8 mouse cellular contexts compared by ENCODE assay signal in genomic region chr3:95163419-95164255, GRCm38 (mm10). TPM values are rescaled to one million over a fixed set of nuclear protein-coding genes. Genes with fewer than 3 reads are reported as not detected.
DNase-seq lines count a peak whose midpoint lies in the region; ATAC-seq and TF ChIP-seq lines count a peak whose summit lies in the region.

No protein-coding gene starts in this region.

- 46% methylated on average over 11 of the region's 11 CpGs for WGBS in intestine, embryonic 15.5 days
- WGBS in intestine, postnatal 0 days: 63% methylated on average over 11 of the region's 11 CpGs
- 49% methylated on average over 11 of the region's 11 CpGs for WGBS in embryonic facial prominence, embryonic 15.5 days
- 55% methylated on average over 11 of the region's 11 CpGs for WGBS in hindbrain, embryonic 11.5 days

- H3K9me3 ChIP-seq in intestine, embryonic 15.5 days: no peaks in the 10 kb centered on the region
- H3K9me3 ChIP-seq in intestine, postnatal 0 days (ENCODE audit: control insufficient read depth): no peaks in the 10 kb centered on the region
- H3K9me3 ChIP-seq in embryonic facial prominence, embryonic 15.5 days (replicated peaks): no peaks in the 10 kb centered on the region
- no peaks in the 10 kb centered on the region for H3K9me3 ChIP-seq in hindbrain, embryonic 11.5 days (ENCODE audit: control insufficient read depth, low read length)

- ATAC-seq in intestine, embryonic 15.5 days: no peak
- no peak for ATAC-seq in intestine, postnatal 0 days
- 0 out of 2 replicates have a peak, but pooled peaks have one; percentile 12 for ATAC-seq in embryonic facial prominence, embryonic 15.5 days (ENCODE audit: insufficient number of reproducible peaks, low FRiP score, low TSS enrichment, low read depth)
- no peak for ATAC-seq in hindbrain, embryonic 11.5 days (ENCODE audit: low FRiP score)

- H3K4me2 ChIP-seq in intestine, embryonic 15.5 days (replicated peaks): peak overlapping the region; percentile 93; the same call in 1 of the 2 replicates
- H3K4me2 ChIP-seq in intestine, postnatal 0 days (replicated peaks; ENCODE audit: low read depth): no peak overlapping the region
- peak overlapping the region; percentile 74; the same call in 1 of the 2 replicates for H3K4me2 ChIP-seq in embryonic facial prominence, embryonic 15.5 days (replicated peaks)
- H3K4me2 ChIP-seq in hindbrain, embryonic 11.5 days (replicated peaks; ENCODE audit: low read depth, low read length): peak overlapping the region; percentile 70
- H3K4me2 ChIP-seq in myocyte (ENCODE audit: low read depth): peak overlapping the region; percentile 97

- no peak overlapping the region for H3K9ac ChIP-seq in intestine, embryonic 15.5 days
- H3K9ac ChIP-seq in intestine, postnatal 0 days (ENCODE audit: low read depth, low read length): no peak overlapping the region
- H3K9ac ChIP-seq in embryonic facial prominence, embryonic 15.5 days: peak overlapping the region; percentile 4; the same call in 1 of the 2 replicates
- peak overlapping the region; percentile 28; the same call in 1 of the 2 replicates for H3K9ac ChIP-seq in hindbrain, embryonic 11.5 days (ENCODE audit: low read depth, low read length)

- H3K4me1 ChIP-seq in intestine, embryonic 15.5 days (replicated peaks): peaks cover 32% of the 10 kb centered on the region
- peaks cover 5% of the 10 kb centered on the region; the same call in 1 of the 2 replicates for H3K4me1 ChIP-seq in intestine, postnatal 0 days (replicated peaks; ENCODE audit: control insufficient read depth, insufficient read depth, low read length)
- peaks cover 40% of the 10 kb centered on the region for H3K4me1 ChIP-seq in embryonic facial prominence, embryonic 15.5 days
- peaks cover 14% of the 10 kb centered on the region for H3K4me1 ChIP-seq in hindbrain, embryonic 11.5 days (replicated peaks; ENCODE audit: control insufficient read depth, insufficient read depth, low read length)

- peak; percentile 10 for TF ChIP-seq POLR2A in myocyte (IDR thresholded peaks at IDR 0.05; ENCODE audit: insufficient read length, low read depth)

- no peaks in the 10 kb centered on the region for H3K36me3 ChIP-seq in intestine, embryonic 15.5 days
- H3K36me3 ChIP-seq in intestine, postnatal 0 days (ENCODE audit: control insufficient read depth, insufficient read depth): peaks cover 7% of the 10 kb centered on the region; the same call in 1 of the 2 replicates
- H3K36me3 ChIP-seq in embryonic facial prominence, embryonic 15.5 days: peaks cover 41% of the 10 kb centered on the region
- 0 out of 2 replicates have a peak, but pooled peaks cover 2% of the 10 kb centered on the region for H3K36me3 ChIP-seq in hindbrain, embryonic 11.5 days (ENCODE audit: control insufficient read depth, insufficient read depth, low read length)
- no peaks in the 10 kb centered on the region for H3K36me3 ChIP-seq in myocyte (ENCODE audit: control insufficient read depth, insufficient read depth)

- no peak for DNase-seq in hindbrain, embryonic 11.5 days (ENCODE audit: low spot score)
- no peak for DNase-seq in urinary bladder, postnatal 36 days (ENCODE audit: low spot score in 2 of 2)
- no peak for DNase-seq in right cerebral cortex, adult 18-20 months
- no peak for DNase-seq in thymus, postnatal 14 days

- no peak overlapping the region for H3K27ac ChIP-seq in intestine, embryonic 15.5 days
- no peak overlapping the region for H3K27ac ChIP-seq in intestine, postnatal 0 days (ENCODE audit: low read depth, low read length)
- H3K27ac ChIP-seq in embryonic facial prominence, embryonic 15.5 days (replicated peaks): 0 out of 2 replicates have a peak overlapping the region, but pooled peaks have one; percentile 48
- no peak overlapping the region for H3K27ac ChIP-seq in hindbrain, embryonic 11.5 days (ENCODE audit: low read depth, low read length)

- no peaks in the 10 kb centered on the region for H3K79me2 ChIP-seq in myocyte (ENCODE audit: control insufficient read depth, insufficient read depth)

- no peak for TF ChIP-seq CTCF in intestine, postnatal 0 days (IDR thresholded peaks at IDR 0.05; ENCODE audit: low read depth)

- H3K4me3 ChIP-seq in intestine, embryonic 15.5 days (replicated peaks): no peak overlapping the region
- H3K4me3 ChIP-seq in intestine, postnatal 0 days (ENCODE audit: low read depth, low read length): no peak overlapping the region
- no peak overlapping the region; the same call in 1 of the 2 replicates for H3K4me3 ChIP-seq in embryonic facial prominence, embryonic 15.5 days (replicated peaks)
- peak overlapping the region; percentile 85 for H3K4me3 ChIP-seq in hindbrain, embryonic 11.5 days (ENCODE audit: low read depth, low read length)
- peak overlapping the region; percentile 83 for H3K4me3 ChIP-seq in myocyte

- no peaks in the 10 kb centered on the region for H3K27me3 ChIP-seq in intestine, embryonic 15.5 days (replicated peaks)
- H3K27me3 ChIP-seq in intestine, postnatal 0 days (replicated peaks; ENCODE audit: control insufficient read depth, insufficient read depth, low read length): peaks cover 8% of the 10 kb centered on the region; the same call in 1 of the 2 replicates
- no peaks in the 10 kb centered on the region for H3K27me3 ChIP-seq in embryonic facial prominence, embryonic 15.5 days
- peaks cover 2% of the 10 kb centered on the region; the same call in 1 of the 2 replicates for H3K27me3 ChIP-seq in hindbrain, embryonic 11.5 days (ENCODE audit: control insufficient read depth, insufficient read depth, low read length)
- no peaks in the 10 kb centered on the region for H3K27me3 ChIP-seq in myocyte (ENCODE audit: control insufficient read depth, insufficient read depth, insufficient read length)

- H3ac ChIP-seq in myocyte (ENCODE audit: control insufficient read depth, insufficient read length): no peak overlapping the region

TF ChIP-seq in myocyte, 11 proteins besides CTCF, POLR2A, EP300 and RAD21:
- no peak for TF ChIP-seq MAX (IDR thresholded peaks at IDR 0.05; ENCODE audit: low read depth)
- peak; percentile 98 to 100 (median 99) for TF ChIP-seq MYOD1 (IDR thresholded peaks at IDR 0.05; ENCODE audit: control insufficient read depth in 1 of 3, insufficient read length in 2 of 3, low read depth in 2 of 3)
- peak; percentile 79 for TF ChIP-seq TCF3 (IDR thresholded peaks at IDR 0.05; ENCODE audit: insufficient read length, low read depth)
- TF ChIP-seq TCF12 (IDR thresholded peaks at IDR 0.05; ENCODE audit: insufficient read depth, poor library complexity, severe bottlenecking): peak; percentile 84
- peak; percentile 54 to 93 (median 70) for TF ChIP-seq MYOG (IDR thresholded peaks at IDR 0.05; ENCODE audit: control insufficient read depth in 1 of 3, insufficient read depth in 1 of 3, insufficient read length in 2 of 3, low read depth in 2 of 3)

RNA-seq across cellular contexts. Expression of gene Sema6c, which starts 3.4 kb away (rescaled TPM):
- 4.3 and 4.8 TPM in 2 replicates for polyA plus RNA-seq in intestine, embryonic 15.5 days (2015; fragmentation: Nextera tagmentation; extraction: Ambion mirVana)
- polyA plus RNA-seq in intestine, postnatal 0 days (2015; fragmentation: Nextera tagmentation; extraction: Ambion mirVana): 1.0 and 1.3 TPM in 2 replicates
- polyA plus RNA-seq in embryonic facial prominence, embryonic 15.5 days (2015; fragmentation: Nextera tagmentation; extraction: Ambion mirVana): 13.1 and 15.6 TPM in 2 replicates
- 22.6 and 27.0 TPM in 2 replicates for polyA plus RNA-seq in hindbrain, embryonic 11.5 days (2014; fragmentation: Nextera tagmentation; extraction: Ambion mirVana)
- polyA plus RNA-seq in myocyte (2012; fragmentation: generic; extraction: Trizol): 29.0 TPM

RNA-seq across cellular contexts. Expression of gene Tnfaip8l2, which starts 21.5 kb away (rescaled TPM):
- 4.3 and 5.3 TPM in 2 replicates for polyA plus RNA-seq in intestine, embryonic 15.5 days (2015; fragmentation: Nextera tagmentation; extraction: Ambion mirVana)
- polyA plus RNA-seq in intestine, postnatal 0 days (2015; fragmentation: Nextera tagmentation; extraction: Ambion mirVana): 3.6 and 4.7 TPM in 2 replicates
- polyA plus RNA-seq in embryonic facial prominence, embryonic 15.5 days (2015; fragmentation: Nextera tagmentation; extraction: Ambion mirVana): 6.6 and 7.6 TPM in 2 replicates
- 1.7 and 2.1 TPM in 2 replicates for polyA plus RNA-seq in hindbrain, embryonic 11.5 days (2014; fragmentation: Nextera tagmentation; extraction: Ambion mirVana)
- 0.22 TPM for polyA plus RNA-seq in myocyte (2012; fragmentation: generic; extraction: Trizol)

RNA-seq across cellular contexts. Expression of gene Lysmd1, which starts 29.7 kb away (rescaled TPM):
- polyA plus RNA-seq in intestine, embryonic 15.5 days (2015; fragmentation: Nextera tagmentation; extraction: Ambion mirVana): 10.3 and 10.7 TPM in 2 replicates
- polyA plus RNA-seq in intestine, postnatal 0 days (2015; fragmentation: Nextera tagmentation; extraction: Ambion mirVana): 7.1 and 7.5 TPM in 2 replicates
- 16.9 and 17.4 TPM in 2 replicates for polyA plus RNA-seq in embryonic facial prominence, embryonic 15.5 days (2015; fragmentation: Nextera tagmentation; extraction: Ambion mirVana)
- 12.5 and 19.3 TPM in 2 replicates for polyA plus RNA-seq in hindbrain, embryonic 11.5 days (2014; fragmentation: Nextera tagmentation; extraction: Ambion mirVana)
- polyA plus RNA-seq in myocyte (2012; fragmentation: generic; extraction: Trizol): 7.0 TPM

RNA-seq across cellular contexts. Expression of gene Scnm1, which starts 29.8 kb away (rescaled TPM):
- polyA plus RNA-seq in intestine, embryonic 15.5 days (2015; fragmentation: Nextera tagmentation; extraction: Ambion mirVana): 57.0 and 62.3 TPM in 2 replicates
- 49.3 and 54.8 TPM in 2 replicates for polyA plus RNA-seq in intestine, postnatal 0 days (2015; fragmentation: Nextera tagmentation; extraction: Ambion mirVana)
- polyA plus RNA-seq in embryonic facial prominence, embryonic 15.5 days (2015; fragmentation: Nextera tagmentation; extraction: Ambion mirVana): 73.0 and 79.5 TPM in 2 replicates
- 83.2 and 84.9 TPM in 2 replicates for polyA plus RNA-seq in hindbrain, embryonic 11.5 days (2014; fragmentation: Nextera tagmentation; extraction: Ambion mirVana)
- 30.6 TPM for polyA plus RNA-seq in myocyte (2012; fragmentation: generic; extraction: Trizol)

RNA-seq across cellular contexts. Expression of gene Tmod4, which starts 39.4 kb away (rescaled TPM):
- 0.83 and 0.99 TPM in 2 replicates for polyA plus RNA-seq in intestine, embryonic 15.5 days (2015; fragmentation: Nextera tagmentation; extraction: Ambion mirVana)
- polyA plus RNA-seq in intestine, postnatal 0 days (2015; fragmentation: Nextera tagmentation; extraction: Ambion mirVana): 0.44 and 0.73 TPM in 2 replicates
- polyA plus RNA-seq in embryonic facial prominence, embryonic 15.5 days (2015; fragmentation: Nextera tagmentation; extraction: Ambion mirVana): 1.7 and 3.8 TPM in 2 replicates
- polyA plus RNA-seq in hindbrain, embryonic 11.5 days (2014; fragmentation: Nextera tagmentation; extraction: Ambion mirVana): 0.68 and 1.1 TPM in 2 replicates
- polyA plus RNA-seq in myocyte (2012; fragmentation: generic; extraction: Trizol): 2.5 TPM

Comparison
In these comparisons a context has a peak if more than half of its experiments do, and no peak if none do; other contexts are left out.
1. H3K4me3 ChIP-seq: peak in hindbrain, embryonic 11.5 days (single experiment) and myocyte (single experiment); none in intestine, embryonic 15.5 days (single experiment), intestine, postnatal 0 days (single experiment) and embryonic facial prominence, embryonic 15.5 days (single experiment).
2. H3K9ac ChIP-seq: peak in embryonic facial prominence, embryonic 15.5 days (single experiment) and hindbrain, embryonic 11.5 days (single experiment); none in intestine, embryonic 15.5 days (single experiment) and intestine, postnatal 0 days (single experiment).